Mouse (Mus musculus): ENCODE data around the gene Slc28a2. TPM values are rescaled to one million over a fixed set of nuclear protein-coding genes. Genes with fewer than 3 reads are reported as not detected.
"Not testable (repeated sequence)": the region's sequence is repeated elsewhere in the genome, so short reads cannot be mapped to it uniquely, and the experiment has no call there.

Gene Slc28a2
- polyA plus RNA-seq, 1 experiment from 2014 or later: 0.18 TPM

- not testable (repeated sequence) for H3K4me3 ChIP-seq (ENCODE audit: low read length); H3K36me3 ChIP-seq (ENCODE audit: control insufficient read depth, insufficient read depth, low read length); H3K9me3 ChIP-seq (ENCODE audit: control insufficient read depth, low read length); H3K27ac ChIP-seq (ENCODE audit: low read depth, low read length); H3K27me3 ChIP-seq (replicated peaks; ENCODE audit: control insufficient read depth, insufficient read depth, low read length); H3K9ac ChIP-seq (ENCODE audit: low read depth, low read length); H3K4me1 ChIP-seq (ENCODE audit: control insufficient read depth, insufficient read depth, low read depth, low read length); ATAC-seq; H3K4me2 ChIP-seq (ENCODE audit: low read length)
- WGBS: 98% methylated on average over 3 of the region's 3 CpGs
These were observed 39.1 kb upstream of the Slc28a2 start for GRCm38 (mm10) chr2:122387135-122387534.

DNA sequence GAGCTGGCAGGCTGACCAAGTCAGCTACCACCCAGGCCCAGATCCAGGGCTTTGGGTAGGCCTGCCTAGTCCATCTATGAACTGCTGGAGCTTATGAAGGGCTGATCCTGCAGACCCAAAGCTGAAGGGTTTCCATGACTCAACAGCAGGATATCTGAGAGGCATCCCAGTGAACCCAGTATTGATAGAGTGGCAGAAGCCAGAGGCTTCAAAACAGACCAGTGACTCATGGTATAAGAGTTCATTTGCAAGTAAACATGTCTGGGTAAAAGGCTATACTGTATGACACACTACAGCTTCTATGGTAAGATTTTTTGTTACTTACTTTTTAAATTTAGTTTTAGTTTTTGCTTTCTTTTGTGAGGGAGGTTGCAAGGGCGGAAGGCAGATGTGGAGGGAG lies 30.1 kb upstream of the Slc28a2 start:
- no peak overlapping the region for H3K27ac ChIP-seq (ENCODE audit: low read depth, low read length)
- H3K9me3 ChIP-seq (ENCODE audit: control insufficient read depth, low read length): no peaks in the 10 kb centered on the region
- H3K4me1 ChIP-seq (ENCODE audit: control insufficient read depth, insufficient read depth, low read depth, low read length): no peaks in the 10 kb centered on the region
- H3K27me3 ChIP-seq (replicated peaks; ENCODE audit: control insufficient read depth, insufficient read depth, low read length): no peaks in the 10 kb centered on the region
- H3K9ac ChIP-seq (ENCODE audit: low read depth, low read length): no peak overlapping the region
- H3K4me3 ChIP-seq (ENCODE audit: low read length): no peak overlapping the region
- H3K4me2 ChIP-seq (ENCODE audit: low read length): no peak overlapping the region
- 93% methylated on average over 1 of the region's 1 CpGs for WGBS
- H3K36me3 ChIP-seq (ENCODE audit: control insufficient read depth, insufficient read depth, low read length): no peaks in the 10 kb centered on the region
- ATAC-seq: no peak

GRCm38 (mm10) chr2:122407607-122408006 lies 18.7 kb upstream of the Slc28a2 start:
- Histone ChIP-seq H3K4me2 (ENCODE audit: low read length) (no peak overlapping the region), H3K27me3 (replicated peaks; ENCODE audit: control insufficient read depth, insufficient read depth, low read length) (no peaks in the 10 kb centered on the region), H3K4me1 (ENCODE audit: control insufficient read depth, insufficient read depth, low read depth, low read length) (no peaks in the 10 kb centered on the region), H3K27ac (ENCODE audit: low read depth, low read length) (no peak overlapping the region), H3K9ac (ENCODE audit: low read depth, low read length) (no peak overlapping the region), H3K4me3 (ENCODE audit: low read length) (no peak overlapping the region), H3K36me3 (ENCODE audit: control insufficient read depth, insufficient read depth, low read length) (no peaks in the 10 kb centered on the region), H3K9me3 (ENCODE audit: control insufficient read depth, low read length) (no peaks in the 10 kb centered on the region)
- 88% methylated on average over 2 of the region's 2 CpGs for WGBS
- ATAC-seq: no peak

GRCm38 (mm10) chr2:122408928-122409327 lies 17.3 kb upstream of the Slc28a2 start:
- no peaks in the 10 kb centered on the region for H3K27me3 ChIP-seq (replicated peaks; ENCODE audit: control insufficient read depth, insufficient read depth, low read length)
- H3K27ac ChIP-seq (ENCODE audit: low read depth, low read length): no peak overlapping the region
- ATAC-seq: no peak
- no peak overlapping the region for H3K4me3 ChIP-seq (ENCODE audit: low read length)
- 82% methylated on average over 7 of the region's 7 CpGs for WGBS
- no peaks in the 10 kb centered on the region for H3K9me3 ChIP-seq (ENCODE audit: control insufficient read depth, low read length)
- H3K4me2 ChIP-seq (ENCODE audit: low read length): no peak overlapping the region
- H3K9ac ChIP-seq (ENCODE audit: low read depth, low read length): no peak overlapping the region
- no peaks in the 10 kb centered on the region for H3K4me1 ChIP-seq (ENCODE audit: control insufficient read depth, insufficient read depth, low read depth, low read length)
- no peaks in the 10 kb centered on the region for H3K36me3 ChIP-seq (ENCODE audit: control insufficient read depth, insufficient read depth, low read length)

- H3K27me3 ChIP-seq (replicated peaks; ENCODE audit: control insufficient read depth, insufficient read depth, low read length); H3K9ac ChIP-seq (ENCODE audit: low read depth, low read length); H3K4me2 ChIP-seq (ENCODE audit: low read length); ATAC-seq; H3K27ac ChIP-seq (ENCODE audit: low read depth, low read length); H3K36me3 ChIP-seq (ENCODE audit: control insufficient read depth, insufficient read depth, low read length); H3K4me3 ChIP-seq (ENCODE audit: low read length); H3K4me1 ChIP-seq (ENCODE audit: control insufficient read depth, insufficient read depth, low read depth, low read length); H3K9me3 ChIP-seq (ENCODE audit: control insufficient read depth, low read length): not testable (repeated sequence)
- WGBS: 88% methylated on average over 2 of the region's 2 CpGs
These were observed 368 bp downstream of the Slc28a2 start for GRCm38 (mm10) chr2:122426645-122427044.

- H3K9me3 ChIP-seq (ENCODE audit: control insufficient read depth, low read length); ATAC-seq; H3K4me3 ChIP-seq (ENCODE audit: low read length); H3K36me3 ChIP-seq (ENCODE audit: control insufficient read depth, insufficient read depth, low read length); H3K27ac ChIP-seq (ENCODE audit: low read depth, low read length); H3K4me1 ChIP-seq (ENCODE audit: control insufficient read depth, insufficient read depth, low read depth, low read length); H3K4me2 ChIP-seq (ENCODE audit: low read length); H3K9ac ChIP-seq (ENCODE audit: low read depth, low read length); H3K27me3 ChIP-seq (replicated peaks; ENCODE audit: control insufficient read depth, insufficient read depth, low read length): not testable (repeated sequence)
- WGBS: 94% methylated on average over 5 of the region's 5 CpGs
These were observed 12.6 kb downstream of the Slc28a2 start for GRCm38 (mm10) chr2:122438706-122439482.

DNA sequence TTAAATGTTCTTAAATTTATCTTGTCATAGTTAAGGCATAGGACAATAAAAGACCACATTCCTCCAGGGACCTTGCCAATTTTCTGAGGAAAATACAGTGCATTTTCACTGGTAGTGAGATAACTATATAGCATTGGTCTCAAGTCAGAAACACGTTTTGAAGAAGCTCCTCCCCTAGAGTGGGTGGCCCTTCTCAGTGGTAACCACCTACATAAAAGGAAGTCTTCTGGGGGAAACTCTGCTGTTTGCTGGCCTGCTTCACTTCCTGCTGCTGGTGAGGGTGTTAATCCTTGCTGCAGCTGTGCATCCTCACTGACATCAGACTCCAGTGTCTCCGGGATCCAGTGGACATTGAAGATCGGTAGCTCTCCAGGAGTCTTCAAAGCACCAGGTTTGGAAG lies 14.2 kb downstream of the Slc28a2 start:
- not testable (repeated sequence) for ATAC-seq; H3K36me3 ChIP-seq (ENCODE audit: control insufficient read depth, insufficient read depth, low read length); H3K27me3 ChIP-seq (replicated peaks; ENCODE audit: control insufficient read depth, insufficient read depth, low read length); H3K4me3 ChIP-seq (ENCODE audit: low read length); H3K9ac ChIP-seq (ENCODE audit: low read depth, low read length); H3K9me3 ChIP-seq (ENCODE audit: control insufficient read depth, low read length); H3K27ac ChIP-seq (ENCODE audit: low read depth, low read length); H3K4me2 ChIP-seq (ENCODE audit: low read length); H3K4me1 ChIP-seq (ENCODE audit: control insufficient read depth, insufficient read depth, low read depth, low read length)
- 0% methylated on average over 1 of the region's 3 CpGs for WGBS

DNA sequence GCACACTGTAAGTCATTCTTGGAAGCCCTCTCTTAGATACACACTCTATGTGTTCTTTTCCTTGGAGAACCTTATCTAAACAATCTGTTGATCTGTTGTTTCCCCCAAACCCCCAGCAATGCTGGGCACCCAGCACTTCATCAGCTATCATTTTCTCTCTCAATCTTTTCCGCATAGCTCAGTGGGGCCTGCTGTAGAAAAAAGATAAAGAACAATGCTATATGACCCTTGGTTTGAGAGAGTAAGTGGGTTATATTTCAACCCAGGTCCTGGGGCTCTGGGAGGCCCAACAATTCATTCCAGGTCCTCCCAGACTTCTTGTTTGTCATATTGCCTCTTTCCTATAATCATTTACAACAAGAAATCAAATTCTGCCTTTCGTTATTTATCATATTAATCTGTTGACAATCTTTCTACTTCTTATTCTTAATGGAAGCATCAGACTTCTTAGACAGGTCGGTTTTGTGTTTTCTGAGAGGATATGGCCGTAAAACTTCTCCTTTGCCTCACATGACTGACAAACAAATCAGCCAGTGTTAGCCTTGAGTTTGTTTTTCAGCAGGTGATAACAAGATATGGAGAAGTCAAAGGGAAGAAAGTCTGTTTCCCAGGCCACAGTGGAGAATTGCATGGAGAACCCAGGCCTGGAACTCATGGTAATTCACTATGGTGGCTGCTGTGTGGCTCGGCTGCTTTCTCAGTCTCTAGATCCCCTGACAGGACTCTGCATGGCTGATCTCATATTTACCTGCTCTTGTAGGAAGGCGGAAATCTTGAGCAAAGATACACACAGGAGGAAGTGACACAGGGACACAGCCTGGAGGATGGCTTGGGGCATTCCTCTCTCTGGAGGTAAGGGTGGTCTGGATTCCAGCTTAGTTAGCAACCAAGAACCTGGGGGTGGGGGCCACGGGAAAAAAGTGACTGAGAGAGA lies 15.0 kb downstream of the Slc28a2 start:
- no peak overlapping the region for H3K9ac ChIP-seq (ENCODE audit: low read depth, low read length)
- ATAC-seq: no peak
- H3K4me3 ChIP-seq (ENCODE audit: low read length): no peak overlapping the region
- H3K9me3 ChIP-seq (ENCODE audit: control insufficient read depth, low read length): no peaks in the 10 kb centered on the region
- no peaks in the 10 kb centered on the region for H3K27me3 ChIP-seq (replicated peaks; ENCODE audit: control insufficient read depth, insufficient read depth, low read length)
- no peak overlapping the region for H3K27ac ChIP-seq (ENCODE audit: low read depth, low read length)
- H3K4me2 ChIP-seq (ENCODE audit: low read length): no peak overlapping the region
- H3K36me3 ChIP-seq (ENCODE audit: control insufficient read depth, insufficient read depth, low read length): no peaks in the 10 kb centered on the region
- WGBS: 86% methylated on average over 7 of the region's 7 CpGs
- no peaks in the 10 kb centered on the region for H3K4me1 ChIP-seq (ENCODE audit: control insufficient read depth, insufficient read depth, low read depth, low read length)

DNA sequence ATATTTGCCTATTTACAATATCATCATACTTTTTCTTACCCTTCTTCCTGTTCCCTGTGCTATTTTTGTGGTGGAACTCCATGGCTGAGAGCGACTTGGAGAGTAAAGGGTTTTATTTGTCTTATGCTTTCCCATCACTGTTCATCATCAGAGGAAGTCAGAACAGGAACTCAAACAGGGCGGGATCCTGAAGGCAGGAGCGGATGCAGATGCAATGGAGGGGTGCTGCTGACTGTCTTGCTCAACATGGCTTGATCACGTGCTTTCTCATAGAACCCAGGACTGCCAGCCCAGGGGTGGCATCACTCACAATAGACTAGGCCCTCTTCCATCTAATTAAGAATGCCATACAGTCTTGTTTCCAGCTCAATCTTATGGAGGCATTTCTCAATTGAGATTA lies 24.1 kb downstream of the Slc28a2 start:
- no peaks in the 10 kb centered on the region for H3K9me3 ChIP-seq (ENCODE audit: control insufficient read depth, low read length)
- H3K36me3 ChIP-seq (ENCODE audit: control insufficient read depth, insufficient read depth, low read length): no peaks in the 10 kb centered on the region
- H3K9ac ChIP-seq (ENCODE audit: low read depth, low read length): no peak overlapping the region
- no peak overlapping the region for H3K4me3 ChIP-seq (ENCODE audit: low read length)
- H3K4me1 ChIP-seq (ENCODE audit: control insufficient read depth, insufficient read depth, low read depth, low read length): no peaks in the 10 kb centered on the region
- no peaks in the 10 kb centered on the region for H3K27me3 ChIP-seq (replicated peaks; ENCODE audit: control insufficient read depth, insufficient read depth, low read length)
- no peak for ATAC-seq
- no peak overlapping the region for H3K27ac ChIP-seq (ENCODE audit: low read depth, low read length)
- WGBS: 85% methylated on average over 4 of the region's 4 CpGs
- H3K4me2 ChIP-seq (ENCODE audit: low read length): no peak overlapping the region

Data from hindbrain, embryonic 16.5 days (tissue).